Mouse (Mus musculus) left cerebral cortex, adult 18-20 months (tissue): ENCODE measurements around the gene Syt9. TPM values are rescaled to one million over a fixed set of nuclear protein-coding genes. Genes with fewer than 3 reads are reported as not detected.
"Not testable (repeated sequence)": the region's sequence is repeated elsewhere in the genome, so short reads cannot be mapped to it uniquely, and the experiment has no call there.

ENCODE experiments used
- DNase-seq, 2 experiments: peaks; one replicate each; pipeline ENCODE4 v3.0.0; 2021 to 2022; ENCODE audit warnings: low spot score in 2 of 2, mixed read lengths in 1 of 2
- total RNA-seq, 2 experiments: library from RNA; stranded (reverse); gene quantifications; 2 replicates each; pipeline ENCODE4 v1.2.3; 2021

The Syt9 gene
- total RNA-seq, 2 experiments from 2014 or later: 9.6 to 11.3 TPM

GRCm38 (mm10) chr7:107461167-107461566 lies 90.6 kb downstream of the Syt9 start:
- DNase-seq: no peak

DNA sequence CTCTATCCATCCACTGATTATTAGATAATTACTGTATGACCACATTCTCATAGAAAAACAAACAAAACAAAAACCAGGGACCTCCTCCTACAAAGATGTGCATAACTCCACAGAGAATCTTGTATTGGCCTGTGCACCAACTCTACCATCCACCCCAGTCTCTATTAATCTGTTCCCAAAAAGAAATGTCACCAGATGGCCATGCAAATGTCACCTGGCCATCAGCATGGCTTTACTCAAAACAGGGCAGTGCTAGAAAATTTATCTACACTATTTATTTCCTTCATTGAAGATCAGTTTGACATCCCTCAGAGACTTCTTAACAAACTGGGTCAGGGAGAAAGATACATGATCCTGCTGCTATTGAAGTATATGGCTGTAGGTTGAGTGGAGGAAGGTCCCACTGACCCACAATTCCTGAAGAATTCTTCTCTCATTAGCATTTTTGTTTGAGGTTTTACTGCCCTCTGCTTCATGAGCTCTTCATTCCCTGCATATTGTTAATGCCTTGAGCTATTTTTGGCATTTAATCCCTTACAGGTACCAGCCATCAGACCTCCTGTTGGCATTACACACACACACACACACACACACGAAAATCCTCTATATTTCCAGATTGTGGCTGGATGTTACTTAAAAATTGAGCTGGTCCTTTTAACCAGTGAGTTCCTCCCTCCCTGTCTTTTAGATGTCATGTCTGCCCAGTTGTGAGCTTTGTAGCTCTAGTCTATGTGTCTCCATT lies 91.3 kb downstream of the Syt9 start:
- no peak for DNase-seq

DNA sequence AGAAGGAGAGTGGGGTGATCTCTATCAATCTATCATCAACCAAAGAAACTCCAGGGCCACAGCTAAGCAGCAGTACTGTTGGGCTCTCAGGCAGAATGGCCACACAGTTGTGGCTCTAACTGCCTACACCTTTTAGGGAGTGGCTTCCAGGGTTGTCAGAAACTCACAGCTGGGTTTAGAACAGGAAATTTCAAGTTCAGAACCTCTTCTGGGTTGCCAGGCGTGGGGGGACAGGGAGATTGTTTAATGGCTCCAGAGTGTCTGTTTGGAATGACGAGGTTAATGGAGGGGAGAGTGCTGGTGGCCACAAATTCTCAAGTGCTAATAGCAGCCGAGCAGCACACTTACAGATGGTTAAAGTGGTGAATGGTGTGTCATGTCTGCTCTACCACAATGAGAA lies 92.4 kb downstream of the Syt9 start:
- no peak for DNase-seq

DNA sequence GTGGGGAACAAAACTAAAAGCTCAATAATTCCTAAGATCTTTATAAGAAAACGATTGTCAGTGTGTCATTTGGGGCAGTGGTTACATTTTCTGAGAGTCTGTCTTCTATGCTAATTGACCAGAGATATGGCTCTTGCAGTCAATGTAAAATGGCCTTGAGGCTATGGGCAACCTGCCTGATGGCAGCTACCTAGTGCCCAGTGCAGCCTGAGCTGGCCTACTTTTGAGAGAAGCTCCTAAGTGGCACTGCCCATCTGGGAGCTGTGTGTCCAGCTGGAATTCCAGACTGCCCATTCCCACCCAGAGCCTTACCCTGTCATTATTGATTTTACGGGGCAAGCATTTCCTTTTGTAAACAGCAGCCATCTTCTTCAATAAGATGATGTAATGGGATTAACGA lies 94.6 kb downstream of the Syt9 start:
- DNase-seq: no peak

DNA sequence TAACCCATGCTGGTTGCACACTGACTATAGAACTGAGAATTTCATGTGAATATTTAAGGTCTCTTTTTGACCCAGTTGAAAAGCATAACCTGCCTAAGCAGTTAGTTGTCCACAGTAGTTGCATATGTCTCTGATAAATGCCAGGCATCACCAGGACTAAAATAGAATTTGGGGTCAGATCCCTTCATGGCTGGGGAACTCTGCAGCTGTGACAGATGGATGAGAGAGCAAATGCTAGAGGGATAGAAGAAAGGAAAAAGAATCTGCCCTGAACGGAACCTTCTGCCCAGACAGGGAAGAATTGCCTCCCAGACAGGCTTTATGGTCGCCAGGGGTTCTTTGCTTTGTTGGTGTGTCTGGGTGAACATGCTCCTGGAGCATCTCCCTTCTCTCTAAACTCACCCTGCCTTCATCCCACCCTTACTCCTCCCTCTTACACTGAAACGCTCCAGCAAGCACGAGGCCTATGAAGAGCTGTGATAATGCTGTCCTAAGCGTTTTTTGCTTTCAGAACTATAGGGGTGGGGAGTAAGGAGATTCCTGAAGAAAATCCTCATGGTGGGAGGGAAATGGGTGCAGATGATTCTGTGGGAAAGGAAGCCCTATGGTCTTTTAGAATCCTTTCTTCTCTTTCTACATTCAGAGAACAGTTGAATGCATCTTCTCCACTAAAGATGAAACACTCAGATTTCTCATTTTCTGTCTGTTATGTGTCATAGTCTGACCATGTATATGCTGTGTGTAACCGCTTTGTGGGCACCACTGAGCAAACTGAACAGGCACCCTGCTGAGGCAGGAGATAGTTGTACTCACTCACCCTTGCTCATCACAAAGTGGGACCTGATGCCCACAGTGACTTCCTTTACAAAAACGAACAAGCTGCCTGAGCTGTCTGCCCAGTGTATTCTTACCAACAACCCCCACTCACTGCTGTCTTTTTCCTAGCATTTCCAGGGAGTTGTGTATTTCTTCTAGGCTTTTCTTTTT lies 108.7 kb downstream of the Syt9 start:
- DNase-seq: no peak

DNA sequence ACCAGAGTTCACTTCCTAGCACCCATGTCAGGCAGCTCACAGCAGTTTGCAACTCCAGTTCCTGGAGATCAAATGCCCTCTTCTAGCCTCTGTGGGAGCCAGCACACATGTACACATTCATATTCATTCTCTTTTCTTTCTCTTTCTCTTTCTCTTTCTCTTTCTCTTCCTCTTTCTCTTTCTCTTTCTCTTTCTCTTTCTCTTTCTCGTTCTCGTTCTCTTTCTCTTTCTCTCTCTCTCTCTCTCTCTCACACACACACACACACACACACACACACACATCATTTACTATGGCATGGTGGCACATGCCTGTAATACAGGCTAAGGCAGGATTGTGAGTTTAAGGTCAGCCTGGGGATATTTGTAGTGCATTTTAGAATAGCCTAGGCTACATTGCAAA lies 115.2 kb downstream of the Syt9 start:
- not testable (repeated sequence) for DNase-seq

- DNase-seq: no peak
These were observed 124.9 kb downstream of the Syt9 start for GRCm38 (mm10) chr7:107495428-107495827.

GRCm38 (mm10) chr7:107496923-107497322 lies 126.4 kb downstream of the Syt9 start:
- DNase-seq: no peak

- no peak for DNase-seq
These were observed 130.1 kb downstream of the Syt9 start for GRCm38 (mm10) chr7:107500641-107501040.

- DNase-seq: no peak
These were observed 134.5 kb downstream of the Syt9 start for GRCm38 (mm10) chr7:107504761-107505712.

- DNase-seq: no peak
These were observed 137.4 kb downstream of the Syt9 start for GRCm38 (mm10) chr7:107507920-107508319.

- no peak for DNase-seq
These were observed 139.2 kb downstream of the Syt9 start for GRCm38 (mm10) chr7:107509740-107510139.

DNA sequence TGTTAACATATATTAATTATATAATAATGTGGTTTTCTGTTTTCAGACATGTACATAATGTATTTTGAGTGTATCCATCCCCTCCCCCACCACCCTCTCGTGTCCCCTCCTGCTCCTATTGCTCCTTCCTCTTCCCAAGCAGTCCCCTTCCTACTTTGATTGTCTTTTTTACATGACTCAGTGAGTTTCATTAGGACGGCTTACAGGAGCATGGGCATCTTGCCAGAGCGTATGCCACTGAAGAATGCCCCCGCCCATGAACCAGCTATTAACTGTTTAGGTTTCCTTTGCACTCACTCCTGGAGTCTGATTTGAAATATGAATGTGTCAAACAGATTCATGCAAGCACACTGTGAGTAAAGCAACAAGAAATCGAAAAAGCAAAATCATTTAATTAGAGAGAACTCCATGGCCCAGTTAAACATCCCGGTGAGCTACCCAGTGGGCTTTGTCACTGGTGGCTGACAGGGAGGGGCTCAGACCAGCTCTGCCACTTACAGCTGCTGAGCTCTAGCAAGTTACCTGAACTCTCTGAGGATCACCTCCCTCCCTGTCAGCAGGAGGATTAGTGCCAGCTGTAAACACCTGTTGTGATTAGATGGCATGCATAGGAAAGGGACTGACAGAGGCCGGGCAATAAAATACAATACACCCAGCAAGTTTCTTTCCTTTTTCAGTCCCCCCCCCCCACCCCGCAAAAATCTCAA lies 146.3 kb downstream of the Syt9 start:
- DNase-seq: no peak

DNA sequence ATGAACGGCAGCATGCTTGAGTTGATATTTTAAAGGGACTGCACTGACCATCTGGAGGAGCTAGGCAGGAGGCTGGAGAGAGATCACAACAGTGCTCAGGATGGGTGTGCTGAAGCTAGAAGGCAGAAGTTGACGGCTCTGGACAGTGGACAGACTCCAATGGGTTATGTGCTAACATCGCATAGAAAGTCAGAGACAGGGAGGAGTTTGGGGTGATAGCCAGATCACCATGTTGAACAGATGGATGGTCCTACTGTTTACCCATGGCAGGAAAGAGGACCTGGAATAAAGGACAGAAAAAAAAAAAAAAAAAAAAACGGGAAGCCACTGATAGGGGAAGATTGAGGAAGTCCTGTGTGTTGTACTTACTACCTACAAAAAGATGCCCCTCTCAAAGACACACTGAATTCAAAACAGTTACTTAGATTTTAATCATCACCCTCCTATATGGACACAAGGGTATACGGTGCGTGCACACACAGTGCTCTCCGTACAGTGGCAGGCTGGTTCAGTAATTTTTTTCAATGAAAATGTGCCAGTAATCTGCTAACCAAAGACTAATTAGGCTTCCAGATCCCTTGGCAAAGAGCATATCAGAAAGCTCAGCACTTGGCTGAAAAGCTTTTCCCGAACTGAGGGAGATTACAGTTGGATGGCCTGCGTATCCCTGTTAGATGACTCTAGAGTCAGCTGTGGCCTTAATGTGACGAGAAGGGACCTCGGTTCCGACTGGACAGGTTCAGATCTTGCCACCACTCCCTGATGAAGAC lies 148.9 kb downstream of the Syt9 start:
- DNase-seq: no peak

DNA sequence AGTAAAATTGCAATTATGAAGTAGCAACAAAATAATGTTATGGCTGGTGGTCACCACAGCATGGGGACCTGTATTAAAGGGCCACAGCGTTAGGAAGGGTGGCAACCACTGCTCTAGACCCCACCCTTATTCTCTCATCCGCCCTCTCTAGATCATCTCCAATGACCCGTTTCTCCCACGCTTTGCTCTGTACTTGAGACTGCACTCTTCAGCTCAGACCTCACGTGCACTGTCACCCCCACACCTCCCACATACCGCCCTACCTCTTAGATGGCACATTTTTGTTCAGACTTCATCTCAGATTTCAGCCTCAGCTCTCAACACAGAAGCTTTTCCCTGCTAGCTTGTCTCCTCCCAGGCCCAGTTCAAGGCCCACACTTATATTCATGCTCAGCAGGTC lies 150.9 kb downstream of the Syt9 start:
- no peak for DNase-seq

- DNase-seq: peak; percentile 54 to 63
These were observed 155.8 kb downstream of the Syt9 start for GRCm38 (mm10) chr7:107526299-107526698.

DNA sequence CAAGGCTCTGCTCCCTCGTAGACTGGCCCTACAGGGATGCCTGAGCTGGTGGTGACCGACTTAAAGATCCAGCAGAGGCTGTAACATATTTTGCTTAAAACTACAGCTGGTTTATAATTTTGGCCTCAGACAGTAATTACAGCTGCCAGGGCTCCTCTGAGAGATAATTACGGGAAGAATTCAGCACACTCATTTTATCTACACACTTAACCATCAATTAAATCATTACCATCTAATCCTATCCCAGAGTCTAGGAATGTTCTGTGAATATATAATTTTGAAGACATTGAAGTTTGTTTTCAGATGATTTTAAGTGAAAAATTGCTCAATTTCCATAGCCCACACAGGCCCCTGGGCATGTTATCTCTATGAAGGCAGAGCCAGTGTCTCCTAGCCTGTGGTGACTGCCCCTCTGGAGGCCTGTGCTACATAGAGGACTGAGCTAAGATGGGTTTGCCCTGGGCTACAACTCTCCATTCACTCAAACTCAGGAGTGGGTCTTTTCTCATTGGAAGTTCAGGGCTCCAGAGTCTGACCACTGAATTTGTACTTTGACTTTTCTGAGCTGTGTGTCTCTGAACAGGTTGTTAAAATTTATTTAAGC lies 157.7 kb downstream of the Syt9 start:
- DNase-seq: no peak

GRCm38 (mm10) chr7:107529364-107529763 lies 158.8 kb downstream of the Syt9 start:
- no peak for DNase-seq

DNA sequence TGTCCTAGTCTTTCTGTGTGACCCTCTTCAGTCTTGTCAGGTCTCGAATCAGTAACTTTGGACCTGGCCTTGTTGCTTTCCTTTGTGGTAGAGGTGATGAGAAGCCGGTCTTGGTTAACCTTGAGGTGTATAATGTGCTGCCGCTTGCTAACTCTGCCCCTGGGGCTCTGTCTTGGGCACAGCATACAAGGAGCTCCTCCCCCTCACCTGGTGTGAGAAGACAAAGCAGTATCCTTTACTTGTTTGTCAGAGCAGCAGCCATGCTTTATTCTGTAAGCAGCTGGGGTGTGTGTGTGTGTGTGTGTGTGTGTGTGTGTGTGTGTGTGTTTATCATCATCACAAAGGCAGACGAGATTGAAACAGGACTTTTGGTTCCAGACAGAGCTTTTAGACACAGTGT lies 164.8 kb downstream of the Syt9 start:
- DNase-seq: no peak
